Mouse (Mus musculus): ENCODE data around the gene Tmem135. TPM values are rescaled to one million over a fixed set of nuclear protein-coding genes. Genes with fewer than 3 reads are reported as not detected.

Gene Tmem135
- 57.9 and 72.0 TPM in 2 replicates for polyA plus RNA-seq (2015; fragmentation: Nextera tagmentation; extraction: Ambion mirVana)

- peak; percentile 37; the same call in 1 of the 2 replicates for TF ChIP-seq CTCF (IDR thresholded peaks at IDR 0.05; ENCODE audit: low read depth)
- under 1% methylated on average over 59 of the region's 62 CpGs for WGBS
- peaks cover 11% of the 10 kb centered on the region; the same call in 1 of the 2 replicates for H3K36me3 ChIP-seq (ENCODE audit: control insufficient read depth, insufficient read depth)
- H3K4me1 ChIP-seq (replicated peaks; ENCODE audit: control insufficient read depth, insufficient read depth, low read length) = peaks cover 8% of the 10 kb centered on the region; the same call in 1 of the 2 replicates
- H3K27me3 ChIP-seq (replicated peaks; ENCODE audit: control insufficient read depth, insufficient read depth, low read length) = no peaks in the 10 kb centered on the region
- peak; percentile 97 for ATAC-seq
- H3K9ac ChIP-seq (ENCODE audit: low read depth, low read length) = peak within 1 kb of the TSS; percentile 85
- H3K9me3 ChIP-seq (ENCODE audit: control insufficient read depth) = no peaks in the 10 kb centered on the region
- H3K4me3 ChIP-seq (ENCODE audit: low read depth, low read length) = peak within 1 kb of the TSS; percentile 86
- H3K4me2 ChIP-seq (replicated peaks; ENCODE audit: low read depth) = peak within 1 kb of the TSS; percentile 99
- peak within 1 kb of the TSS; percentile 93 for H3K27ac ChIP-seq (ENCODE audit: low read depth, low read length)
Measured at GRCm38 (mm10) chr7:89404081-89404733, at the start of gene Tmem135, which contains the start of gene Fzd4. TSS of gene Tmem135 (minus strand) at chr7:89404222. TSS of gene Fzd4 (plus strand) at chr7:89404355.

- Histone ChIP-seq H3K27me3 (replicated peaks; ENCODE audit: control insufficient read depth, insufficient read depth, low read length) (no peaks in the 10 kb centered on the region), H3K4me1 (replicated peaks; ENCODE audit: control insufficient read depth, insufficient read depth, low read length) (no peaks in the 10 kb centered on the region), H3K27ac (ENCODE audit: low read depth, low read length) (no peak overlapping the region), H3K9ac (ENCODE audit: low read depth, low read length) (no peak overlapping the region), H3K36me3 (ENCODE audit: control insufficient read depth, insufficient read depth) (no peaks in the 10 kb centered on the region), H3K4me3 (ENCODE audit: low read depth, low read length) (no peak overlapping the region), H3K9me3 (ENCODE audit: control insufficient read depth) (no peaks in the 10 kb centered on the region), H3K4me2 (replicated peaks; ENCODE audit: low read depth) (no peak overlapping the region)
- TF ChIP-seq CTCF (IDR thresholded peaks at IDR 0.05; ENCODE audit: low read depth) = no peak
- no peak for ATAC-seq
- WGBS = 71% methylated on average over 2 of the region's 2 CpGs
Measured at GRCm38 (mm10) chr7:89450312-89450711, 46.3 kb upstream of the Tmem135 start.

GRCm38 (mm10) chr7:89445137-89445536 lies 41.1 kb upstream of the Tmem135 start:
- H3K36me3 ChIP-seq (ENCODE audit: control insufficient read depth, insufficient read depth) = no peaks in the 10 kb centered on the region
- no peak overlapping the region for H3K4me3 ChIP-seq (ENCODE audit: low read depth, low read length)
- no peaks in the 10 kb centered on the region for H3K4me1 ChIP-seq (replicated peaks; ENCODE audit: control insufficient read depth, insufficient read depth, low read length)
- no peak overlapping the region for H3K4me2 ChIP-seq (replicated peaks; ENCODE audit: low read depth)
- WGBS = 67% methylated on average over 4 of the region's 4 CpGs
- no peak overlapping the region for H3K9ac ChIP-seq (ENCODE audit: low read depth, low read length)
- no peak for TF ChIP-seq CTCF (IDR thresholded peaks at IDR 0.05; ENCODE audit: low read depth)
- no peak for ATAC-seq
- no peaks in the 10 kb centered on the region for H3K27me3 ChIP-seq (replicated peaks; ENCODE audit: control insufficient read depth, insufficient read depth, low read length)
- H3K9me3 ChIP-seq (ENCODE audit: control insufficient read depth) = no peaks in the 10 kb centered on the region
- H3K27ac ChIP-seq (ENCODE audit: low read depth, low read length) = no peak overlapping the region

DNA sequence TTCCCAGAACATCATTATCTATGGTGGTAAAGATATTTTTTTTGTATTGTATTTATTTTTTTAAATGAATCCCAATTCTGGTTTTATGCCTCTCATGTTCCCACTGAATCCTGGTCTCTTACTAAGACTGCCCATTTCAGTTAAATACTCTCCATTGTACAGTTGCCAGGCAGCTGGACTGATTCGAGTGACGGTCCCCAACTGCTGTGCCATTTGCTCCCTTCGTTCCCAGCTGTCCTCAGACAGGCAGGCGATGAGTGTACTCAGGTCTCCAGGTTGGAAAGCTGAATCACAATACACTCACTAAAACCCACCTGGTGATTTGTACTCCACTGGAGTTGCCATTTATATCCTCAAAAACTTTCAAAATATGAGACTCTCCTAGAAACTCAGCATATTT lies 38.2 kb upstream of the Tmem135 start:
- Histone ChIP-seq H3K9ac (ENCODE audit: low read depth, low read length) (no peak overlapping the region), H3K36me3 (ENCODE audit: control insufficient read depth, insufficient read depth) (no peaks in the 10 kb centered on the region), H3K9me3 (ENCODE audit: control insufficient read depth) (no peaks in the 10 kb centered on the region), H3K27ac (ENCODE audit: low read depth, low read length) (no peak overlapping the region), H3K4me3 (ENCODE audit: low read depth, low read length) (no peak overlapping the region), H3K4me1 (replicated peaks; ENCODE audit: control insufficient read depth, insufficient read depth, low read length) (no peaks in the 10 kb centered on the region), H3K4me2 (replicated peaks; ENCODE audit: low read depth) (no peak overlapping the region), H3K27me3 (replicated peaks; ENCODE audit: control insufficient read depth, insufficient read depth, low read length) (no peaks in the 10 kb centered on the region)
- 82% methylated on average over 4 of the region's 4 CpGs for WGBS
- TF ChIP-seq CTCF (IDR thresholded peaks at IDR 0.05; ENCODE audit: low read depth) = no peak
- no peak for ATAC-seq

GRCm38 (mm10) chr7:89441291-89441690 lies 37.3 kb upstream of the Tmem135 start:
- no peak for ATAC-seq
- no peak for TF ChIP-seq CTCF (IDR thresholded peaks at IDR 0.05; ENCODE audit: low read depth)
- no peaks in the 10 kb centered on the region for H3K4me1 ChIP-seq (replicated peaks; ENCODE audit: control insufficient read depth, insufficient read depth, low read length)
- no peaks in the 10 kb centered on the region for H3K36me3 ChIP-seq (ENCODE audit: control insufficient read depth, insufficient read depth)
- H3K27me3 ChIP-seq (replicated peaks; ENCODE audit: control insufficient read depth, insufficient read depth, low read length) = no peaks in the 10 kb centered on the region
- WGBS = 66% methylated on average over 7 of the region's 7 CpGs
- no peaks in the 10 kb centered on the region for H3K9me3 ChIP-seq (ENCODE audit: control insufficient read depth)
- no peak overlapping the region for H3K4me3 ChIP-seq (ENCODE audit: low read depth, low read length)
- H3K4me2 ChIP-seq (replicated peaks; ENCODE audit: low read depth) = no peak overlapping the region
- H3K9ac ChIP-seq (ENCODE audit: low read depth, low read length) = no peak overlapping the region
- H3K27ac ChIP-seq (ENCODE audit: low read depth, low read length) = no peak overlapping the region

DNA sequence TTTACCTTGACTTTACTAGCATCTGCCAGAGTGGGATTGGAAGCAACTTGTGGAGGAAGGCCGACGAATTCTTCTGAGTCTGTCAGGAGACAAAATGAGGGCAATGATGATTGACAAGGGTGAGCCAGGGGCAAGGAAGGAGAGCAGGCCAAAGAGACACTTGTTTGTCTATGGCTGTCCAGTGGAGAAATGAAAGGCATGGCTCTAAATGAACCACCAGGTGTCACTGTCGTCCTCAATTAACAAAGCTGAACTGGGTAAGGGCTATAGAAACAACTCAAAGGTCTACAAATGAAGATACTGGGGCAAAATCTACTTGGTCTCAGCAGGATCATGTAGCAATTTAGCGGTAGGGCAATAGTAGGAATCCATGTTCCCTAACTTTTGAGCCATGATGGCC lies 33.6 kb upstream of the Tmem135 start:
- Histone ChIP-seq H3K9me3 (ENCODE audit: control insufficient read depth) (no peaks in the 10 kb centered on the region), H3K4me1 (replicated peaks; ENCODE audit: control insufficient read depth, insufficient read depth, low read length) (no peaks in the 10 kb centered on the region), H3K36me3 (ENCODE audit: control insufficient read depth, insufficient read depth) (no peaks in the 10 kb centered on the region), H3K27me3 (replicated peaks; ENCODE audit: control insufficient read depth, insufficient read depth, low read length) (no peaks in the 10 kb centered on the region), H3K9ac (ENCODE audit: low read depth, low read length) (no peak overlapping the region), H3K4me3 (ENCODE audit: low read depth, low read length) (no peak overlapping the region), H3K4me2 (replicated peaks; ENCODE audit: low read depth) (no peak overlapping the region), H3K27ac (ENCODE audit: low read depth, low read length) (no peak overlapping the region)
- TF ChIP-seq CTCF (IDR thresholded peaks at IDR 0.05; ENCODE audit: low read depth) = peak; percentile 86
- no peak for ATAC-seq
- WGBS = 54% methylated on average over 4 of the region's 4 CpGs

Data from intestine, postnatal 0 days (tissue).